Mouse (Mus musculus) CH12.LX (cell line): ENCODE results near the gene Smyd3.

Experiments
- CHD2 ChIP-seq: IDR thresholded peaks from 2 replicates; pipeline ENCODE4 v1.6.1; 2011; ENCODE audit warnings: low read length, improper control_type of control experiment
- CTCF ChIP-seq, 2 experiments: IDR thresholded peaks in 1 of 2; conservative IDR thresholded peaks in 1 of 2; 2 replicates each; pipeline ENCODE4 v1.5.1; 2011 to 2012; ENCODE audit warnings: low read depth in 2 of 2, low read length in 2 of 2, improper control_type of control experiment in 1 of 2, inconsistent platforms in 1 of 2, mild to moderate bottlenecking in 1 of 2, moderate library complexity in 1 of 2
- EP300 ChIP-seq: IDR thresholded peaks from 2 replicates; pipeline ENCODE4 v1.6.1; 2011; ENCODE audit warnings: low read length, improper control_type of control experiment
- ETS1 ChIP-seq: conservative IDR thresholded peaks from 2 replicates; pipeline ENCODE4 v1.6.1; 2012; ENCODE audit warnings: low read depth, mild to moderate bottlenecking, inconsistent platforms, low read length, improper control_type of control experiment, moderate library complexity
- GABPA ChIP-seq: IDR thresholded peaks from 2 replicates; pipeline ENCODE4 v1.6.1; 2012; ENCODE audit warnings: low read depth, low read length, improper control_type of control experiment, inconsistent platforms; ENCODE audit not compliant: insufficient replicate concordance
- PAX5 ChIP-seq: IDR thresholded peaks from 2 replicates; pipeline ENCODE4 v1.6.1; 2012; ENCODE audit warnings: low read length, inconsistent platforms, mixed read lengths
- POLR2A ChIP-seq: IDR thresholded peaks from 2 replicates; pipeline ENCODE4 v1.6.1; 2011; ENCODE audit warnings: low read depth, mild to moderate bottlenecking, improper control_type of control experiment, low read length
- POLR2AphosphoS2 ChIP-seq: IDR thresholded peaks from 2 replicates; pipeline ENCODE4 v1.6.1; 2011; ENCODE audit warnings: low read depth, low read length, improper control_type of control experiment
- RAD21 ChIP-seq: IDR thresholded peaks from 2 replicates; pipeline ENCODE4 v1.6.1; 2011; ENCODE audit warnings: low read depth, mild to moderate bottlenecking, low read length, improper control_type of control experiment, moderate library complexity
- UBTF ChIP-seq: IDR thresholded peaks from 2 replicates; pipeline ENCODE4 v1.6.1; 2012; ENCODE audit warnings: low read depth, mild to moderate bottlenecking, inconsistent platforms, low read length, improper control_type of control experiment, moderate library complexity
- ZC3H11A ChIP-seq: IDR thresholded peaks from 2 replicates; pipeline ENCODE4 v1.6.1; 2012; ENCODE audit warnings: low read depth, mild to moderate bottlenecking, inconsistent platforms, low read length, improper control_type of control experiment
- ZMIZ1 ChIP-seq: IDR thresholded peaks from 2 replicates; pipeline ENCODE4 v1.6.1; 2012; ENCODE audit warnings: low read depth, mild to moderate bottlenecking, inconsistent platforms, low read length, improper control_type of control experiment

DNA sequence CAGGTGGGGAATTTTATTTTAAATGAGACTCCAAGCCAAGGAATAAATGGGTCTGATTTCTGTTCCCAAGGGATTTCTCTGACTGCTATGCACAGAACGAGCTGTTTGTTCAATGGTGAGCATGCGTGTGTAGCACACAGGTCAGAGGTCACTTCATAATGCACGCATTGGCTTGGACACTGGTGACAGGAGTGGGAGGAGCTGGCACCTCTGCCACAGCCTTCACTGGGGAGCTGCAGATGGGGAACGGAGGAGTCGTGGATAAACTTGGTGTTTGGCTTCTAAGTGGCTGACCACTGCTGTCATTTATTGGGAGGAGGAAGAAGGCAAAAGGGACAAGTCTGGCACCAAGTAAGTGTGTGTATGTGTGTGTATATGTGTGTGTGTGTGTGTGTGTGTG lies 421.5 kb downstream of the Smyd3 start:
- TF ChIP-seq CTCF (conservative IDR thresholded peaks at IDR 0.05 in 1 of 2, IDR thresholded peaks at IDR 0.05 in 1 of 2; ENCODE audit: low read depth in 2 of 2, low read length in 2 of 2) (no peak), GABPA (no peak), ZMIZ1 (no peak), RAD21 (no peak), CHD2 (no peak), UBTF (no peak), POLR2AphosphoS2 (no peak), PAX5 (no peak), POLR2A (no peak), ZC3H11A (no peak), EP300 (no peak), ETS1 (no peak)
